Mouse (Mus musculus) hindbrain, embryonic 16.5 days (tissue): Measurements from ENCODE around the gene Itsn1. TPM values are rescaled to one million over a fixed set of nuclear protein-coding genes. Genes with fewer than 3 reads are reported as not detected.

Experiments
- ATAC-seq: fragments of 200-750 bp; cut with Nextera tagmentation; 2 replicates; pipeline ENCODE4 v1.8.0; 2017; ENCODE audit warnings: moderate TSS enrichment, moderate library complexity
- H3K27ac ChIP-seq: fragments of 300-500 bp; sonication (generic); 2 replicates; pipeline ENCODE4 v1.5.1; 2014; ENCODE audit warnings: low read depth, mild to moderate bottlenecking, control low read depth, low read length, moderate library complexity
- H3K27me3 ChIP-seq: fragments of 300-500 bp; sonication (generic); replicated peaks from 2 replicates; pipeline ENCODE4 v1.6.1; 2014; ENCODE audit warnings: low read length; ENCODE audit not compliant: control insufficient read depth, insufficient read depth
- H3K36me3 ChIP-seq: fragments of 300-500 bp; sonication (generic); 2 replicates; pipeline ENCODE4 v1.6.1; 2014; ENCODE audit warnings: mild to moderate bottlenecking, low read length, moderate library complexity, mixed read lengths; ENCODE audit not compliant: control insufficient read depth, insufficient read depth
- H3K4me1 ChIP-seq: fragments of 300-500 bp; sonication (generic); 2 replicates; pipeline ENCODE4 v1.6.1; 2014; ENCODE audit warnings: low read depth, low read length; ENCODE audit not compliant: control insufficient read depth, insufficient read depth
- H3K4me2 ChIP-seq: fragments of 300-500 bp; sonication (generic); 2 replicates; pipeline ENCODE4 v1.6.1; 2014; ENCODE audit warnings: mild to moderate bottlenecking, low read length, control low read depth, moderate library complexity
- H3K4me3 ChIP-seq: fragments of 300-500 bp; sonication (generic); 2 replicates; pipeline ENCODE4 v1.5.1; 2014; ENCODE audit warnings: mild to moderate bottlenecking, low read length, control low read depth, moderate library complexity
- H3K9ac ChIP-seq: fragments of 300-500 bp; sonication (generic); 2 replicates; pipeline ENCODE4 v1.6.1; 2014; ENCODE audit warnings: low read depth, mild to moderate bottlenecking, control low read depth, low read length, moderate library complexity
- H3K9me3 ChIP-seq: fragments of 300-500 bp; sonication (generic); 2 replicates; pipeline ENCODE4 v1.6.1; 2014; ENCODE audit warnings: mild to moderate bottlenecking, low read length, moderate library complexity; ENCODE audit not compliant: control insufficient read depth
- WGBS: fragments of 180-500 bp; shearing (Covaris S2); extraction: QIAGEN DNeasy Blood & Tissue Kit; methylation state at CpG from one replicate; pipeline ENCODE4 v1.1.7; 2014; 5-methylcytosine and 5-hydroxymethylcytosine counted together
- polyA plus RNA-seq: library from polyadenylated mRNA; unstranded; fragments of >200 nt; fragmentation: Nextera tagmentation; extraction: Ambion mirVana; gene quantifications from 2 replicates; pipeline ENCODE4 v1.2.1, GENCODE M21; 2015

The Itsn1 gene
- polyA plus RNA-seq, 1 experiment from 2014 or later = 49.6 TPM

GRCm38 (mm10) chr16:91695108-91695755 is 33.8 kb upstream of the Itsn1 start:
- H3K4me1 ChIP-seq = no peaks in the 10 kb centered on the region; the same call in 1 of the 2 replicates
- peak; percentile 43; the same call in 1 of the 2 replicates for ATAC-seq
- H3K9me3 ChIP-seq = no peaks in the 10 kb centered on the region
- no peak overlapping the region for H3K4me2 ChIP-seq
- no peaks in the 10 kb centered on the region for H3K27me3 ChIP-seq
- WGBS = 75% methylated on average over 8 of the region's 8 CpGs
- H3K9ac ChIP-seq = no peak overlapping the region
- H3K27ac ChIP-seq = no peak overlapping the region
- peaks cover 18% of the 10 kb centered on the region for H3K36me3 ChIP-seq
- H3K4me3 ChIP-seq = no peak overlapping the region

GRCm38 (mm10) chr16:91698995-91699394 is 30.1 kb upstream of the Itsn1 start:
- WGBS = 88% methylated on average over 1 of the region's 1 CpGs
- H3K27me3 ChIP-seq = no peaks in the 10 kb centered on the region
- peaks cover 29% of the 10 kb centered on the region for H3K36me3 ChIP-seq
- H3K4me1 ChIP-seq = no peaks in the 10 kb centered on the region; the same call in 1 of the 2 replicates
- ATAC-seq = no peak
- H3K4me3 ChIP-seq = no peak overlapping the region
- H3K27ac ChIP-seq = no peak overlapping the region
- H3K9me3 ChIP-seq = no peaks in the 10 kb centered on the region
- no peak overlapping the region for H3K4me2 ChIP-seq
- H3K9ac ChIP-seq = no peak overlapping the region

DNA sequence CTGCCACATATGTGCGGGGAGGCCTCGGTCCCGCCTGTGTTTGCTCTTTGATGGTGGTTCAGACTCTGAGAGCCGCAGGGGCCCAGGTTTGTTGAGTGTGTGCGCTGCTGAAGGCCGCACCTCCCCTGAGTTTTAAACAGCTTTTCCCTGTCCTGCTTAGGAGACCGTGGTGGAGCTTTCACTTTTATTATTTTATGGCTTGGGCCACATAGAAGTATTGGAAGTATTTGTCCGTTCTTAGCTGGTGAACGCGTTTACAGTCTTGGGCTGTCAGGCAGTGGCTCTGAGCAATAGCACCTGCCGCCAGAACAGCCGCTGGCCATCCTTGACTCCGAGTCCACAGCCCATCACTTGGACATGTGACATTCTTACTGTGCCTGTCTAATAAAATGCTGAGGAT is 27.2 kb upstream of the Itsn1 start:
- peaks cover 38% of the 10 kb centered on the region for H3K36me3 ChIP-seq
- ATAC-seq = no peak
- no peak overlapping the region for H3K4me3 ChIP-seq
- no peaks in the 10 kb centered on the region for H3K9me3 ChIP-seq
- no peak overlapping the region for H3K4me2 ChIP-seq
- no peaks in the 10 kb centered on the region for H3K4me1 ChIP-seq
- WGBS = 86% methylated on average over 13 of the region's 13 CpGs
- no peaks in the 10 kb centered on the region for H3K27me3 ChIP-seq
- no peak overlapping the region for H3K27ac ChIP-seq
- no peak overlapping the region for H3K9ac ChIP-seq

GRCm38 (mm10) chr16:91702771-91703188 is 26.3 kb upstream of the Itsn1 start:
- Histone ChIP-seq H3K9ac (no peak overlapping the region), H3K36me3 (peaks cover 36% of the 10 kb centered on the region), H3K27ac (no peak overlapping the region), H3K9me3 (no peaks in the 10 kb centered on the region), H3K27me3 (no peaks in the 10 kb centered on the region), H3K4me2 (no peak overlapping the region), H3K4me3 (no peak overlapping the region), H3K4me1 (no peaks in the 10 kb centered on the region)
- 52% methylated on average over 3 of the region's 3 CpGs for WGBS
- 0 out of 2 replicates have a peak, but pooled peaks have one; percentile 40 for ATAC-seq

DNA sequence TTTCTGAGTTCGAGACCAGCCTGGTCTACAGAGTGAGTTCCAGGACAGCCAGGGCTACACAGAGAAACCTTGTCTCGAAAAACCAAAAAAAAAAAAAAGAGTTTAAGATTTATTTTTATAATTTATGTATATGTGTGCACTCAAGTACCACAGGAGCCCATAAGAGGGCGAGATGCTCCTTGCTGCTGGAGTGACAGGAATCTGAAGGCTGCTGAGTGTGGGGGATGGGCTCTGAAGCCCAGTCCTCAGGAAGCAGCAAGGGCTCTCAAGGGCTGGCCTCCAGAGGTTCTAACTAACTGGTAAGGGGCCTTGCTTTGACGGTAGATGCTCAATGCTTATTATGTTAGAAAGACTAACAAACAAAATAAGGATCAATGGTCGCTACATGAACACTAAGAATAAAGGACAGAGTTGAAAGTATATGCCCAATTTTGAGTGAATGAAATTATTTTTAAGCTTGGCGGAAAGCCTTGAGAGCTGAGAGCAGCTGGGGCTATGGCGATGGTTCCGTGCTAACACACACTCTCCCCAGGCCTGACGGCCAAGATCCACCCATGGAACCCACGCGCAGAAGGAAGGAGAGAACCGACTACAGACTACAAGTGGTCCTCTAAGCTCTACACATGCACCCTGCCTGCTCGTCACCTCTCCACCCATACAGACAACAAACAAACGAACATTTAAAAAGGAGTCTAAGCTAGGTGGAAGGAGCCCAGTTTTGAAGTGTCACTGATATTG is 24.3 kb upstream of the Itsn1 start:
- Histone ChIP-seq H3K9ac (no peak overlapping the region), H3K27me3 (no peaks in the 10 kb centered on the region), H3K4me2 (no peak overlapping the region), H3K9me3 (no peaks in the 10 kb centered on the region), H3K4me3 (no peak overlapping the region), H3K36me3 (peaks cover 30% of the 10 kb centered on the region), H3K4me1 (no peaks in the 10 kb centered on the region), H3K27ac (no peak overlapping the region)
- ATAC-seq = no peak
- 84% methylated on average over 14 of the region's 14 CpGs for WGBS

- Histone ChIP-seq H3K9ac (no peak overlapping the region), H3K36me3 (peaks cover 18% of the 10 kb centered on the region), H3K4me3 (no peak overlapping the region), H3K9me3 (no peaks in the 10 kb centered on the region), H3K4me2 (no peak overlapping the region), H3K4me1 (no peaks in the 10 kb centered on the region), H3K27me3 (no peaks in the 10 kb centered on the region), H3K27ac (no peak overlapping the region)
- 91% methylated on average over 7 of the region's 7 CpGs for WGBS
- no peak for ATAC-seq
Measured at GRCm38 (mm10) chr16:91710241-91710640, 18.8 kb upstream of the Itsn1 start.

- Histone ChIP-seq H3K4me2 (no peak overlapping the region), H3K4me3 (no peak overlapping the region), H3K9me3 (no peaks in the 10 kb centered on the region), H3K27ac (no peak overlapping the region), H3K27me3 (no peaks in the 10 kb centered on the region), H3K36me3 (peaks cover 12% of the 10 kb centered on the region; the same call in 1 of the 2 replicates), H3K9ac (no peak overlapping the region), H3K4me1 (no peaks in the 10 kb centered on the region)
- 85% methylated on average over 11 of the region's 11 CpGs for WGBS
- ATAC-seq = no peak
Measured at GRCm38 (mm10) chr16:91716927-91717349, 12.1 kb upstream of the Itsn1 start.

DNA sequence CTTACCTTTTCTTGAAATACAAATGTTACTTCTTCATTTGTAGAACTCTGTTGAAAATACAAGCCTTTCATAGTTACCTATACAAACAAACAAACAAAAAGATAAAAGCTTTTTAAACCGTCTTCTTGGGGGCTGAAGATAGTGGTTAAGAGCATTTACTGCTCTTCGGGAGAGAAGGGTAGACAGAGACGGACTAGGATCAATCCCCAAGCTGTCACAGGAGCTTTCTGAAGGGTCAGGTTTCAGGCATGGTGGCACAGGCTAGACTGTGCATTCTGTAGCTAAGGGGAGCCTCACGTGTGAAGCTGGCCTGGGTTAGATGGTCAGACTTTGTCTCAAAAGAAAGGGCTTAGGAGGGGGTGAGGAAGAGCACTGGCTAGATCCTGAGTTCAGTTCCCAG is 11.7 kb upstream of the Itsn1 start:
- WGBS = 90% methylated on average over 4 of the region's 4 CpGs
- ATAC-seq = no peak
- Histone ChIP-seq H3K4me3 (no peak overlapping the region), H3K36me3 (peaks cover 12% of the 10 kb centered on the region; the same call in 1 of the 2 replicates), H3K9me3 (no peaks in the 10 kb centered on the region), H3K4me2 (no peak overlapping the region), H3K9ac (no peak overlapping the region), H3K4me1 (no peaks in the 10 kb centered on the region), H3K27me3 (no peaks in the 10 kb centered on the region), H3K27ac (no peak overlapping the region)

GRCm38 (mm10) chr16:91724247-91724646 is 4.8 kb upstream of the Itsn1 start:
- 0 out of 2 replicates have a peak, but pooled peaks cover 3% of the 10 kb centered on the region for H3K36me3 ChIP-seq
- no peak overlapping the region for H3K9ac ChIP-seq
- H3K27ac ChIP-seq = no peak overlapping the region
- H3K27me3 ChIP-seq = no peaks in the 10 kb centered on the region
- H3K4me2 ChIP-seq = no peak overlapping the region
- no peak overlapping the region for H3K4me3 ChIP-seq
- H3K4me1 ChIP-seq = peaks cover 13% of the 10 kb centered on the region
- ATAC-seq = no peak
- H3K9me3 ChIP-seq = no peaks in the 10 kb centered on the region
- WGBS = 35% methylated on average over 3 of the region's 3 CpGs
